Mouse (Mus musculus): ENCODE data around the gene Brd2. TPM values are rescaled to one million over a fixed set of nuclear protein-coding genes. Genes with fewer than 3 reads are reported as not detected.
A peak's percentile ranks its signal among the peaks of the same experiment; 100 is the strongest.

Brd2 gene
- total and polyA plus RNA-seq, 3 experiments, result 99.5 to 252 (median 189) TPM

GRCm38 (mm10) chr17:34124649-34125048 is 2.2 kb upstream of the Brd2 start:
- H3K4me1 ChIP-seq (ENCODE audit: control insufficient read depth in 1 of 2, insufficient read depth in 2 of 2, low read length in 2 of 2), result peaks cover 3 to 23% of the 10 kb centered on the region in 2 experiments
- peaks cover 0 to 11% of the 10 kb centered on the region in 2 experiments; a peak in 2 of 4 replicates for H3K36me3 ChIP-seq (ENCODE audit: control insufficient read depth in 1 of 2, insufficient read depth in 2 of 2, low read length in 2 of 2)
- TF ChIP-seq TAL1 (IDR thresholded peaks at IDR 0.05; ENCODE audit: low read length) (peak; percentile 31; the same call in 1 of the 2 replicates), MAZ (IDR thresholded peaks at IDR 0.05; ENCODE audit: low read depth, low read length) (no peak), MYB (IDR thresholded peaks at IDR 0.05; ENCODE audit: low read depth, low read length) (no peak), CHD1 (IDR thresholded peaks at IDR 0.05; ENCODE audit: low read depth, low read length) (no peak), USF1 (IDR thresholded peaks at IDR 0.05; ENCODE audit: low read depth, low read length) (peak; percentile 60), ZC3H11A (IDR thresholded peaks at IDR 0.05; ENCODE audit: low read depth, low read length) (no peak), NRF1 (IDR thresholded peaks at IDR 0.05; ENCODE audit: insufficient read depth, low read depth, low read length, poor library complexity, severe bottlenecking) (no peak), ZNF384 (IDR thresholded peaks at IDR 0.05; ENCODE audit: low read depth, low read length) (no peak), NELFE (IDR thresholded peaks at IDR 0.05; ENCODE audit: low read depth, low read length) (no peak), POLR2A (IDR thresholded peaks at IDR 0.05; ENCODE audit: control insufficient read depth in 1 of 2, insufficient read depth in 1 of 2, low read depth in 1 of 2, low read length in 2 of 2, poor library complexity in 1 of 2) (0 out of 4 replicates have a peak, but pooled peaks of 1 of the 2 experiments have one; percentile 20), MYC (IDR thresholded peaks at IDR 0.05; ENCODE audit: low read depth, low read length) (no peak), MAX (IDR thresholded peaks at IDR 0.05; ENCODE audit: low read length) (no peak)
- DNase-seq (ENCODE audit: low read depth, low spot score), result peak; percentile 59
- H3K27me3 ChIP-seq (ENCODE audit: control insufficient read depth in 1 of 2, insufficient read depth in 2 of 2, low read length in 2 of 2), result no peaks in the 10 kb centered on the region
- H3K9ac ChIP-seq (ENCODE audit: control insufficient read depth, low read depth, low read length, poor library complexity, severe bottlenecking), result no peak overlapping the region
- no peaks in the 10 kb centered on the region for H3K9me3 ChIP-seq (replicated peaks; ENCODE audit: insufficient read depth, low read length)
- no peak overlapping the region for H3K27ac ChIP-seq (ENCODE audit: control insufficient read depth, low read depth, low read length)
- no peak overlapping the region for H3K4me3 ChIP-seq (ENCODE audit: control insufficient read depth in 1 of 2, insufficient read depth in 1 of 2, low read depth in 2 of 2, low read length in 2 of 2)
- peaks cover 41% of the 10 kb centered on the region for H3K79me2 ChIP-seq (ENCODE audit: control insufficient read depth, insufficient read depth, low read length, poor library complexity)

- no peak for TF ChIP-seq USF2 (IDR thresholded peaks at IDR 0.05; ENCODE audit: borderline replicate concordance in 1 of 2, insufficient read depth in 1 of 2, low read depth in 1 of 2, low read length in 2 of 2)
- no peak for TF ChIP-seq SMC3 (IDR thresholded peaks at IDR 0.05; ENCODE audit: low read depth, low read length)
- TF ChIP-seq TBP (IDR thresholded peaks at IDR 0.05; ENCODE audit: low read depth, low read length), result no peak
- no peak for TF ChIP-seq NRF1 (IDR thresholded peaks at IDR 0.05; ENCODE audit: insufficient read depth, low read depth, low read length, poor library complexity, severe bottlenecking)
- TF ChIP-seq NELFE (IDR thresholded peaks at IDR 0.05; ENCODE audit: low read depth, low read length), result no peak
- no peak for TF ChIP-seq CTCF (IDR thresholded peaks at IDR 0.05 in 2 of 3, conservative IDR thresholded peaks at IDR 0.05 in 1 of 3; ENCODE audit: control insufficient read depth in 1 of 3, insufficient read depth in 1 of 3, low read depth in 2 of 3, low read length in 3 of 3, poor library complexity in 1 of 3, severe bottlenecking in 1 of 3)
- Histone ChIP-seq H3K4me3 (ENCODE audit: control insufficient read depth in 1 of 2, insufficient read depth in 1 of 2, low read depth in 2 of 2, low read length in 2 of 2) (peak overlapping the region; percentile 59 to 67), H3K4me1 (ENCODE audit: control insufficient read depth in 1 of 2, insufficient read depth in 2 of 2, low read length in 2 of 2) (peaks cover 3 to 23% of the 10 kb centered on the region in 2 experiments), H3K9me3 (replicated peaks; ENCODE audit: insufficient read depth, low read length) (no peaks in the 10 kb centered on the region), H3K36me3 (ENCODE audit: control insufficient read depth in 1 of 2, insufficient read depth in 2 of 2, low read length in 2 of 2) (peaks cover 0 to 11% of the 10 kb centered on the region in 2 experiments; a peak in 2 of 4 replicates), H3K27me3 (ENCODE audit: control insufficient read depth in 1 of 2, insufficient read depth in 2 of 2, low read length in 2 of 2) (no peaks in the 10 kb centered on the region), H3K79me2 (ENCODE audit: control insufficient read depth, insufficient read depth, low read length, poor library complexity) (peaks cover 50% of the 10 kb centered on the region), H3K27ac (ENCODE audit: control insufficient read depth, low read depth, low read length) (peak overlapping the region; percentile 84), H3K9ac (ENCODE audit: control insufficient read depth, low read depth, low read length, poor library complexity, severe bottlenecking) (peak overlapping the region; percentile 91)
- peak; percentile 57 for DNase-seq (ENCODE audit: low read depth, low spot score)
Measured at GRCm38 (mm10) chr17:34123518-34123917, 1.1 kb upstream of the Brd2 start.
